Mouse (Mus musculus) stomach, postnatal 0 days (tissue): ENCODE data around the gene Rhobtb3.

Experiments
- CTCF ChIP-seq: IDR thresholded peaks from 2 replicates; pipeline ENCODE4 v1.5.1; 2016; ENCODE audit warnings: antibody characterized with exemption, low read depth, mild to moderate bottlenecking, moderate library complexity
- EP300 ChIP-seq: optimal IDR thresholded peaks from 2 replicates; pipeline ENCODE3; 2016; ENCODE audit warnings: antibody characterized with exemption

DNA sequence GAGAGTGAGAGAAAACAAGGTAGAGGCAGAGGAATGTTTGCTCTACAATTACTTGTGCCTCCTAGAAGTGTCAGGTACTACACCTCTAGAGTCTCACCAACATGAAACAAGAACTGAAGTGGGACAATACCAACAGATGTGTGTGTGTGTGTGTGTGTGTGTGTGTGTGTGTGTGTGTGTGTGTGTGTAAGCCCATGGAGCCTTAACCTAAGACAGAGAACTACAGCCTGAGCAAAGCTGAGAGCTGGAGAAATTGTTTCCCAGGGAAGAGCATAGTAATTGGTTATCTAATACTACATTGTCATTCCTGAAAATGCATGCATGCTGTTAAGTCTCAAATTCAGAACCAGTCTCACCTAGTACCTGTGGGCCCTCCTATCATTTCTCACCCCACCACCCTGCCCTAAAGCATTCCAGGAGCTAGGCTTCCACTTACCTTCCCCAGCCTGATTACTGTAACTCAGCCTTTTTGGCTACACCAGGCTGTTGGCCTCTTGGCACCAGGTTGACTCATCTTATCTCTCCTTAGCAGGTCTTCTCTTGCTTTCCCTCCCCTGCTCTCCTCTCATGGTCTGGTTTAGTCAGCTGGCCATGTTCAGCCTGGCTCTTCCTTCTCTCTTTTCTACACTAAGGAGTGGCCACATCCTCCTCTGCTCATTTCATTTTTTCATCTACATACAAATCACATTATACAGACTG lies 78.1 kb downstream of the Rhobtb3 start:
- TF ChIP-seq CTCF (no peak), EP300 (no peak)
